Mouse (Mus musculus) hindbrain, embryonic 12.5 days (tissue): ENCODE results near the gene Clec14a. TPM values are rescaled to one million over a fixed set of nuclear protein-coding genes. Genes with fewer than 3 reads are reported as not detected.

Experiments used
- ATAC-seq: fragments of 200-750 bp; cut with Nextera tagmentation; 2 replicates; pipeline ENCODE4 v1.8.0; 2017; ENCODE audit warnings: moderate TSS enrichment; ENCODE audit not compliant: low FRiP score
- H3K27ac ChIP-seq: fragments of 300-500 bp; sonication (generic); 2 replicates; pipeline ENCODE4 v1.5.1; 2016; ENCODE audit warnings: mild to moderate bottlenecking
- H3K27me3 ChIP-seq: fragments of 300-500 bp; sonication (generic); 2 replicates; pipeline ENCODE4 v1.6.1; 2016; ENCODE audit warnings: mild to moderate bottlenecking
- H3K36me3 ChIP-seq: fragments of 300-500 bp; sonication (generic); 2 replicates; pipeline ENCODE4 v1.6.1; 2016; ENCODE audit warnings: mild to moderate bottlenecking
- H3K4me1 ChIP-seq: fragments of 300-500 bp; sonication (generic); 2 replicates; pipeline ENCODE4 v1.6.1; 2016
- H3K4me2 ChIP-seq: fragments of 300-500 bp; sonication (generic); replicated peaks from 2 replicates; pipeline ENCODE4 v1.6.1; 2016; ENCODE audit warnings: mild to moderate bottlenecking
- H3K4me3 ChIP-seq: fragments of 300-500 bp; sonication (generic); 2 replicates; pipeline ENCODE4 v1.5.1; 2016; ENCODE audit warnings: mild to moderate bottlenecking
- H3K9ac ChIP-seq: fragments of 300-500 bp; sonication (generic); 2 replicates; pipeline ENCODE4 v1.6.1; 2016; ENCODE audit warnings: mild to moderate bottlenecking, moderate library complexity
- H3K9me3 ChIP-seq: fragments of 300-500 bp; sonication (generic); replicated peaks from 2 replicates; pipeline ENCODE4 v1.6.1; 2016; ENCODE audit warnings: mild to moderate bottlenecking
- WGBS: fragments of 180-500 bp; shearing (Covaris S2); methylation state at CpG from one replicate; pipeline ENCODE4 v1.1.7; 2016; 5-methylcytosine and 5-hydroxymethylcytosine counted together
- polyA plus RNA-seq: library from polyadenylated mRNA; unstranded; fragments of >200 nt; fragmentation: Nextera tagmentation; extraction: Ambion mirVana; gene quantifications from 2 replicates; pipeline ENCODE4 v1.2.1, GENCODE M21; 2016

Clec14a gene
- polyA plus RNA-seq, 1 experiment from 2014 or later, result 8.4 TPM

DNA sequence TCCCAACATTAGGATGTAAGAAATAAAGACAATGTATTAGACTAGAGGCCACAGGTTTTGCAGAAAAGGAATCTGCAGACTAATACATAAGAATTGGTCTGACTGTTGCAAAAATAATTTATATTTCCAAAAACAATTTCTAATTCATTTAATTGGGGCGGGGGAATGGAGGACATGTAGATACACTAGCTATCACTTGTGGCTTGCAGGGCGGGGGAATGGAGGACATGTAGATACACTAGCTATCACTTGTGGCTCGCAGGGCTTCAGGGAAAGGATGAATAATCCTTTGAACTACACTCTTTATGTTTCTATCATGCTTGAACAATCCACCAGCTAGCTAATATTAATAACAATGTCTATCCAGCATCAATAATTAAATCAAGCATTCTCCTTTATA lies 50.0 kb downstream of the Clec14a start:
- Histone ChIP-seq H3K9ac (no peak overlapping the region), H3K36me3 (no peaks in the 10 kb centered on the region), H3K4me2 (no peak overlapping the region), H3K27ac (no peak overlapping the region), H3K27me3 (peaks cover 16% of the 10 kb centered on the region), H3K9me3 (no peaks in the 10 kb centered on the region), H3K4me1 (peaks cover 4% of the 10 kb centered on the region), H3K4me3 (no peak overlapping the region)
- ATAC-seq, result no peak
- 86% methylated on average over 3 of the region's 3 CpGs for whole genome bisulfite sequencing

GRCm38 (mm10) chr12:58216218-58216617 lies 52.9 kb downstream of the Clec14a start:
- Histone ChIP-seq H3K4me3 (no peak overlapping the region), H3K27me3 (peaks cover 44% of the 10 kb centered on the region), H3K27ac (no peak overlapping the region), H3K9ac (no peak overlapping the region), H3K36me3 (no peaks in the 10 kb centered on the region), H3K4me2 (no peak overlapping the region), H3K4me1 (peaks cover 33% of the 10 kb centered on the region), H3K9me3 (no peaks in the 10 kb centered on the region)
- no peak for ATAC-seq
- WGBS, result 46% methylated on average over 2 of the region's 2 CpGs

Other genes with a start within 250 kb of the Clec14a start
- 1.5 and 1.8 TPM in 2 replicates for gene Sstr1, start 57.5 kb downstream of the Clec14a start, polyA plus RNA-seq